Mouse (Mus musculus) cerebellum, adult 9-11 months (tissue): ENCODE results near the gene Wdr54.
"Not testable (repeated sequence)": the region's sequence is repeated elsewhere in the genome, so short reads cannot be mapped to it uniquely, and the experiment has no call there.

Experiments
- DNase-seq: peaks from one replicate; pipeline ENCODE4 v3.0.0; 2022

The Wdr54 gene

DNA sequence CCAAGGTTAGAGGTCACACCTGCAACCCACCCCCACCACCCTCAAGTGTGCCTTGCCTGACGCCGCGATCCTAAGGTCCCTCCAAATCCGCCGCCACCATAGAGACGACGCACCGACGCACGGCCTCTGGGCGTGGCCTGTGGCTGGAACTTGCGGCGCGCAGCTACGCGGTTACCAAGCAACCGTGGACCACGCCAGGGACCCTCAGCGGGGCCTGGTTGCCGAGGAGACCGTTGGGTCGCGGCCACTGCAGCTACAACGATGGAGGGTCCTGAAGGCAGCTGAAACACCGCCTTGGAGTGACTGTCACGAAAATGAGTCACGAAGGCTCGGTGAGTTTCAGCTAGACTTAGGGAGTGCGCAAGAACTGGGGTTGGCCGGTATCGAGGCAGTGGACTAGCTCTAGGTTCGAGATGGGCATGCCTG, at the start of gene Wdr54, which contains the start of gene 1700003E16Rik:
Gene Wdr54, minus strand, starts transcription at position 139 of the 426 bp plus-strand sequence.
Gene 1700003E16Rik, plus strand, starts transcription at position 146 of the 426 bp plus-strand sequence.
- peak; percentile 78 for DNase-seq

DNA sequence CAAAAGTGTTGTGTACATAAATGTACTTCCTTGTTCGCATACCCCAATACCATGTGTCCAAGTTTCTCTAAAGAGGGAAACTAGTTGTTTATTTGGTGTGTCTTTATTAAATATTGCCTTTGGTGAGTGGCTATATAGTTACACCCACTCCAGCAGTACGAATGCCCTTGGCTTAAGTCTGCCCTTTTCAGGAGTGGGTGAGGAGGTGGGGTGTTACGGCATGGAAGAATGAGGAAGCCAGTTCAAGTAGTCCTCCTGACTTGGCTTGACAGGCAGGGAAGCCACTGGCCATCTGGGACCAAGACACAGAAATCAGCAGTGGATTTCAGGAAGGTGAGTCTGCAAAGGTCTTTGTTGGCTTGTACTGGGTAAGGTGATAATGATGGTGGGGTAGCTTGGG, 49.7 kb upstream of the Wdr54 start:
- no peak for DNase-seq

DNA sequence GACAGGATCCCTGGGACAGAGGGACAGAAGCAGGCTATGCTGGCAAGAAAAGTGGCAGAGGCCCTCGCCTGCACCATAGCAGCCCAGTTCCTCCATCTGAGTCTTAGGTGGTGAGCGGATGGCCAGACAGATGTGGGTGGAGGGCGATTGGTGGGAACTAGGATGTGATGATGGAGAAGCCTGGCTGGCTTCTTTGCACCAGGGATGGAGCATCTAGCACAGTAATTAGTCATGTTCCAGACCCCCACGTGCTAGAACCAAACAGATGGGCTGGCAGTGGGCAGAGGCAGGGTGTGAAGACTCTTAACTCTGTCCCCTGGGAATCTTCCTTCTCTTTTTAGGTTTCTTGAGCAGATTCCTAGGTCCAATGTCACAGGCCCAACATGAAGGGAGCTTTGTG, 47.1 kb upstream of the Wdr54 start:
- DNase-seq: no peak

DNA sequence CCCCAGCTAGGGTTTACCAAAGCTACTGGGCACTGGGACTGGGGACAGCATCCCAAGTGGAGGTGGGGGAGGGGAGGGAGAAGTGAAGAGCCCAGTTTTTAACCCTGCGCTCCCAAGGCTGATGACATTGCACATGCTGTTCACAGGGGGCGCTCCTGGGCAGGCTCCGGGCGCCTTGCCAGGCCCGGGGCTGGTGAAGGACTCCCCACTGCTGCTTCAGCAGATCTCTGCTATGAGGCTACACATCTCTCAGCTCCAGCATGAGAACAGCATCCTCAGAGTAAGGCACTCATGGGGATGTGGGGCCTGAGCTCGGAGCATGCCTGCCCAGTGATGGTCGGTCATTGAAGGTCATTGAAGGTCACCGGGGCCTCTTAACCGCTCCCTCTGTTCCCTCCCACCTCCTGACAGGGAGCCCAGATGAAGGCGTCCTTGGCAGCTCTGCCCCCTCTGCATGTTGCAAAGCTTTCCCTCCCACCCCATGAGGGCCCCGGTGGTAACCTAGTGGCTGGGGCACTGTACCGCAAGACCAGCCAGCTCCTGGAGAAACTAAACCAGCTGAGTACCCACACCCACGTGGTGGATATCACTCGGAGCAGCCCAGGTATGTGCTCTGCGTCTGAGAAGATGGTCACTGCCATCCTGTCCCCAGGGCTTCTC, 41.3 kb upstream of the Wdr54 start:
- DNase-seq: peak; percentile 88

DNA sequence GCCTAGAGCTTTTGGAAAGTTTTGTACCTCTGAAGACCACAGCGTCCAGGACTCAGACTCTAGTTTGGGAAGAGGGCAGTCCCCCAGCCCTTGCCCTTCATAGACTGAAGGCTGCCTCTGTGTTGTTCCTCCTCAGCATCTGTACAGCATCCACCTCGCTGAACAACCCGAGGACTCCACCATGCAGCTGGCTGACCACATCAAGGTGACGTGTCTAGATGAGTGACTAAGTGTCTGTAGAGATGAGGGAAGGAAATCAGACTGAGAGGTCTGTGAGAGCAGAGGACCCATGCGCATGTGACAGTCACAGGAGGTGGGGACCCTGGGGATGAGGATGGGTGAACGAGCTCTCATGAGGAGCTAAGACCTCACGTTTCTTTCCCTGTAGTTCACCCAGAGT, 37.4 kb upstream of the Wdr54 start:
- DNase-seq: peak; percentile 10

DNA sequence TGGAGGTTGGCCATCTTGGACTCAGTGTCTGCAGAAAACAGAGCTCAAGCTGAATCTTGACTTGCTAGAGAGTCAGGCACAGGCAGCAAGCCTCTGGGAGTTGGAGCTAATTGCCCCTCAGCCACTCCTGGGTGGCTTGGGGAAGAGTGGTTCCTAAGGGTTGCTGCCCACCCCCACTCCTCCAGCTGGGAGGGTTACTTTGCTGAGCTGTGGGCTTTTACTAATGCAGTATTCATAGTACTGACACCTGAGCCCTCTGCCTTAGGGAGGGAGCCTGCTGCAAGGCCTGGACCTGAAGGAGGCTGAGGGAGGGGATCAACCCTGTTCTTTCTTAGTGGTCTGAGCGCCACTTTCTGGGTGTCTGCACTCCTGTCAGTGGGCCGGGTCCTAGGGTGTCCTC, 30.7 kb upstream of the Wdr54 start:
- peak; percentile 46 for DNase-seq

DNA sequence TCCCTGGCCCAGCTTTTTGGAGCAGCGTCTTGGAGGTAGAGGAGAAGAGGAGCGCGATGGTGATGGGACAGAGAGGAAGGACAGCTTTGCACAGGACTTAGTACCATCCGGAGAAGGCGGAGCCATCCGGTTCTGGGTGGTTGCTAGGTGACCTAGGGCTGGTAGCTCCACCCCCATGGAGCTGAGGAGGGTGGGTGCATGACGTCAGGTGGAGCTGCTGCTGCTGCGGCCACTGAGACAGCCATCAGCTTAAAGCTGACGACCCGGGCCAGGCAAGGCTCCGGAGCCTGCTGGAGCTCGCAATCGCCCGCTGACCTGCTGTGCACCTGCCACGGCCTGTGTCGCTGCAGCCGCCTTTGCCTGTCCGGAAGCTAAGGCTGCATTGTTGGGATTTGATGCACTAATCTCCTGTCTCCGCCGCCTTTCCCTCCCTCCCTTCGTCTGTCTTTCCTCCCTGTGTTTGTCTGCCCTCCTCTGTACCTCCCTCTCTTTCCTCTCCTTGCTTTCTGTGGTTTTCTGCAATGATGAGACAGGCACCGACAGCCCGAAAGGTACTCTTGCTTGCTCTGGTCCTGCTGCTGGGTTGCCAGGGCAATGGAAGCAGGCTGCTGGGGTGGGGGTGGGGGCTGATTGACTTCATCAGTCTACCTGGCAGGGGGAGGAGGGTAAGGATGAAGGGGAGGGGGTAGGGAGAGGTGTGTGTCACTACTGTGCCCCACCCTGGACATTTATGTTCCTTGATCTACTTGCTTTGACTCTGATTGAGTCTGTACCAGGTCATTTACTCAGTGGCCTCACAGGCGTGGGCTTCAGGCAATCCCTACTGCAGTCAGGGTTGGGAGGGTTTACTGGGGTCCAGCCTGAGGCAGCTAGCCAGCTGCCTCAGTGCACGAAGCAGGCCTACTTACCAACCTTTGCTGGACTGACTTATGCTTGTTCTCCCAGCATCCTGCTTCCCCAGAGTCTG, 30.0 kb upstream of the Wdr54 start:
- DNase-seq: peak; percentile 96

DNA sequence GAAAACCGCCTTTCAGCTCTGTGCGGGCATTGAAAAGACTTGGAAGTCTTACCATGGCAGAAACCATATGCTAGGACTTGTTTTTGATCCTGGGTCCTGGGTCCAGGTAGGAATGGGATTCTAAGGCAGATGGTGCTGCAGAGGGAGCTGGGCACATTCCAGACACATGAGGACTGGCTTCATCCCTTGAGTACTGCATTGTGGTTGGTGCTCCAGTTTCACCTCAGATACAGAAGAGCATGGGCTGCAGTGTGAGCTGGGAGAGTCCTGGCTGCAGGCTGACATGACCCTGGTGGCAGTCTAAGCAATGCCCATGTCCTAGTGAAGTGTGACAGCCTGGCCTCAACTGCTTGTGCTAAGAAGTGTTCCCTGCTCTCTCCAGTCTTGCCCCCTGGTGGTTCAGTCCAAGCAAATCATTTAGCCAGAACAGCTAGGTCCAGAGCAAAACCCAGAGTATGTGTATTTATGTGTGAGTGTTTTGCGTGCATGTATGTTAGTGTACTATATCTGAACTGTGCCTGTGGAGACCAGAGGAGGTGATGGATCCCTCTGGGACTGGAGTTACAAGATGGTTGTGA, 28.8 kb upstream of the Wdr54 start:
- DNase-seq: peak; percentile 65

DNA sequence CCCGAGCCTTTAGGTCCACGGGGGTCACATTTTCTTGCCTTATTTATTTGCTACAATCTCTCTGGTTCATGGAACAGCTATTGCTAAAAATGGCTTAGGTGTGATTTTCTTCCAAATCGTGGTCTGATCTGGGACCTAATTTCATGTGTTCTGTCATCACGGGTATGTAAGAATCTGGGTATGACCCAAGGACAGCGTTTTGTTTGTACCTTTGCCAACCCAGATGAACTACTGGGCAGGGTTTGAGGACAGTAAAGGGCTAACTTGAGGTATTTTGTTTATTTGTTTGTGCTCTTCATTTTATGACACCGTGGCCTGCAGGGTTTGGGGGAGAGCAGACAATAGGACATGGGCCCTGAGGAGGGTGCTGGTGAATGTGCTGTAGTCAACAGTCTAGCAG, 24.4 kb upstream of the Wdr54 start:
- DNase-seq: no peak

DNA sequence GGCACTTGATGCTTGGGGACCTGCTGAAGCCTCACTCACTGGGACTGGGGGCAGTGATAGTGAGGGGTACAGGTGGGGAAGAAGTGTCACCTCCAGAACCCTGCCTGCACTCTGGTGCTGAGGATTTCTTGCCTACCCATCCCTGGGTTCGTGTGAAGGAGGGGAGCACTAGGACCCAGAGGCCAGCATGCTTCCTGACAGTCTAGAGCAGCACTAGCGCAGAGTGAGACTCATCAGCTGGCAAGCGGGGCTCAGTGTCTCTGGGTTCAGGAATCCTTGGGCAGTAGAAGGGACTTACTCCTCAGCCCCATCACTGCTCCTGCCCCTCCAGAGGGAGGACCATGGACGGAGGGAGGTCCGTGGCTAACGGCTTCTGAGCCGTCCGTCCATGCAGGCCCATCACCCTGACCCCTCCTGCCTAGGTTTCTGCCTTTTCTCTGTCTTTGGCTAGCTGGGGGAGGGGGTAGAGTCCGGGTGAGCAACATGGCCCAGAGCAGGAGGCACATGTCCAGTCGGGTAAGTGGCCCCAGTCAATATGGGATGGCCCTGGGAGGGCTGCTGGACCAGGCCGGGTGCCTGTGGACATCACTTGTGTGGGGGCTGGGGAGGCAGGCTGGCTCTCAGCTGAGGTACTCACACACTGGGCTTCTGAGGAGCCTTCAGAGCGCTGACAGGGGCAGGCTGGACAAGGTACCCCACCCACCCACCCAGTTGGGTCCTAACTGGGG, 23.4 kb upstream of the Wdr54 start:
- peak; percentile 80 for DNase-seq

DNA sequence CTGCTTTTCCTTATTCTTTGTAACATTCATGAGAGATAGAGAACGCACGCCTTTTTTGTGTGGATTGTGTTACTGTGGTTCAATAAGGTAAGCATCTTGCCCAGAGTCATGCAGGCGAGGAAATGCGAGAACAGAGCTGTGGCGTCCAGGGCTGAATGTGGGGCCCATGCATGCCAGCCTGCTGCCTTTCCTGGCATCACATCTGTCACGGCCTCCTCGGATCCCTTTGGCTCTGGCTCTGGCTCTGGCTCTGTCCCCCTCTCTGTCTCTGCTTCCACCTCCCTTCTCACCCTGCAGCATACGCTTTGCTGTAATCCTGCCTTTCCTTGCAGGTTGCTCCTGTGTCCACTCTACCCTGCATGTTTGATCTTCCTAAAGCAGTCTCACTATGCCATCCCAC, 19.8 kb upstream of the Wdr54 start:
- no peak for DNase-seq

DNA sequence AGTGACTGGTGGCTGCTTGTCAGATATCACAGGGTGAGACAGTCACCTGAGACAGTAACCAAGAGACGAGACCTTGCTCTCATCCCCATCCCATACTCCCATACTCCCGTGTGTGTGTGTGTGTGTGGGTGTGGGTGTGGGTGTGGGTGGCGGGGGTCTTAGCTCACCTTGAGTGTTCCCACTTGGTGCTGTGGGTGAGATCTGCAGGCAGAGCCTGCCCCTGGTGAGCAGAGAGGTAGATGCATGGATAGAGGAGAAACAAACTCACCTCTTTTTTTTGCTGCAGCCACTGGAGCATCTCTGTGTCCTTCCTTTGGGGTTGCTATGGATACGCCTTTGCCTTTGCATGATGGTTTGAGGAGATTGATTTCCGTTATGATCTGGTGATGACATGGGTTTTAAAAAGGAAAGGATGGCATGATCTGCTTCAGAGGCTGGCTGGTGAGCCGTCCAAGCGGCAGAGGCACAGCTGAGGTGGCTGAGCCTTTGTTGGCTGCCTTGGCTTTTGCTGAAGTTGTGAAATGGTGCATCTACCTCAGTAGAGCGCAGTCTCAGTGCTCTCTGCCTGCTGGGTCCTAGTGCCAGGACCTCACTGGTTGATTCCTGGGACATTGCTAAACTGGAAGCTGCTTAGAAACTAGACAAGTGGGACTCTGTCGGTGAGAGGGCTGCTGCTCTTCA, 16.2 kb upstream of the Wdr54 start:
- DNase-seq: peak; percentile 73

DNA sequence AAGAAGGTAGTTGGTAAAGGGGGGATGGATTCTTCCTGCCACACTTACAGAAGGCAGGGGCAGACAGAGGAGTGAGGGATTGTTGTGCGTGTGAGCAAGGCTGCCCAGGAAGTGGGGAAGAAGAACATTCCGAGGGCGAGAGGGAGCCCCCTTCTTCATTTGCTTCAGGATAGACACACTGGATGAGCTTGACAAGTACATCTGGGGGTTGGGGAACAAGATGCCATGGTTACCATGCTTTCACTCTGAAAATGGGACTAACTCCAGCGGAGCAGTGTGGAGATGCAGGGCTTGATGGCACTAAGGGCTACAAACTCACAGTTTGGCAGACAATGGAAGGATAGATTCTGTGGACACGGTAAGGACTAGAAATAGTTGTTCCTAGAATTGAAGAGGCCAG, 14.9 kb upstream of the Wdr54 start:
- no peak for DNase-seq

DNA sequence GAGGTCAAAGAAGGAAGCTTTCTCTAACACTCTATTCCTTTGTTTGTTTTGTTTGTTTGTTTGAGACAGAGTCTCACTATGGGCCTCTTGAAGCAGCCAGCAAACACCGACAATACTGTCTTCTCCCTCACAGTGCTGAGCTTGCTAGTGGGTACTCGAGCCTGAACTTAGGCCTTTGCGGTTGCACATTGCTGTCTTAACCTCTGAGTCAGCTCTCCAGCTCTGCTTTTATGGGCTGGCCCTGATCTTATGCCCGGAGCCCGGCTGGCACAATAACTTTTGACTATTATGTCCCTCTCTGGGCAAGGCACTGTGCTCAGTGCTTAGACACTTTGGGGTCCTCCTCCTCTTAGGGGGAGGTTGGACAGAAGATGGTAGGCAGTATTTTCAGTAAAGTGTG, 13.7 kb upstream of the Wdr54 start:
- no peak for DNase-seq

DNA sequence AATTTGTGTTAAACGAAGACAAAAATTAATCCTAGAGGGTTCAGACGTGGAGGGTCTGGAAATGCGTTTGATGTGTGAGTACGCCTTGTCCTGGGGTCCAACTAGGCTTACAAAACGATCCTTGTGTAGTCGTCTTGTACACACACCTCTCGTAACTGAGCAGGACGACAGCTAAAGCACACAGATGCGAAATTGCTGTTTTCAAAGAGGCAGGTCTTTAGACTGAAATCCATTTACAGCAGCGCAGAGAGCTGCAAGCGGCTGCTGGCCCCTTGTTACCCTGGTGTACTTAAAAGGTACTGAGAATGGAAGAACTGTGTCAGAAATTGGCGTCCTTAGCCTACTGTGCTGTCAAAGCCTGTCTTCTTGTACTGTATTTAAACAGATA, 10.0 kb upstream of the Wdr54 start:
- DNase-seq: no peak

DNA sequence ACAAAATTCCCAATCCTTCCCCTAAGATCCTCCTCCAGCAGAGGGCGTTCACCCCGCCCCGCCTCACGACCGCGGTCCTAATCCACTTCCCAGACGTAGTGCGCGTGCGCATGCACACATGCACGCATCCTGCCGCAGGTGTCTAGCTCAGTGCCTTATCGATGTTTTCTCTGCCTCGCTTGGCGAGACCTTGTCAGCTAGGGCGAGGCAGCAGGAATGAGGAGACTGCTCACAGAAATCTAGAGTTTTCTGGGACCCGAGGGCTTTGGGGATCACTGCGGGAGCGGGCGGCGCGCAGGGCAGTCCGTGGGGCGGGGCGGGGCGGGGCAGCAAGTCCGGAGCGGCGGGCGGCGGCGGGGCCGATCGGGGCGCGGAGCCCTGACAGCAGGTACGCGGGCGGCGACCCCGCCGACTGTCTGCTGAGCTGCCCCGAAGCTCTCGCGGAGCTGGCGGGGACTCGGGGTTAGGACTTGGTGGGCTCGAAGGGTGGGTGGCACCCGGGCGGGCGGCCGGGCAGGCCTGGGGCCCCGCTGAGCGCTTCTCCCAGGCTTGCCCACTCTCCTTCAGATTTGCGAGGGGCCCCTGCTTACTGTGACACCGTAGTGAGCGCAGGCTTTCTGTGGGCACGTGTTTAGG, 9.5 kb upstream of the Wdr54 start, which contains the start of gene Dctn1:
Gene Dctn1, plus strand, starts transcription at position 314 of the 636 bp plus-strand sequence.
- DNase-seq: peak; percentile 95

DNA sequence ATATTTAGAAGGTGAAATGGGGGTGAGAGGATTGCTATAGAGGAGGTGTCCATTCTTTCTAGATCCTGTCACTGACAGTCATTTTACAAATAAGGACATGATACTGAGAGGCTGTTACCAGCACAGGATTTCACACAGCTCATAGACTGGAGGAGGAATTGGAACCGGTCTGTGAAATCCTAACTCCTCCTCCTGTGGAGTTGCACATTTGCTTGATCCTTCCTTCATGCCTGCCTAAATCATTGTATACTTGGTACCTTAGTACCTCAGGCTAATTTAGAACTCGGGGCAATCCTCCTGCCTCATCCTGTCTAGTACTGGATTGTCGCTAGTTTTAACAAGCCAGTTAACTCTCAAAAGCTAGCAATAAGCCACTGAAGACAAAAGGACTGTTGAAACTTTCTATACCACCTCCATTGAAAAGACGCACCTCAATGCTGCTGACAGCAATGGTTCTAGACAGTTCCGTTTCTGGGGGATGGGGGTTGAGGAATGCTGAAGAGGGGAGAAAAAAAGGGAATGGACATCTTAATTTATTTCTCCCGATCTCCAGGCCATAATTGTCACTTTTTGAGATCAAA, 8.9 kb upstream of the Wdr54 start:
- no peak for DNase-seq

DNA sequence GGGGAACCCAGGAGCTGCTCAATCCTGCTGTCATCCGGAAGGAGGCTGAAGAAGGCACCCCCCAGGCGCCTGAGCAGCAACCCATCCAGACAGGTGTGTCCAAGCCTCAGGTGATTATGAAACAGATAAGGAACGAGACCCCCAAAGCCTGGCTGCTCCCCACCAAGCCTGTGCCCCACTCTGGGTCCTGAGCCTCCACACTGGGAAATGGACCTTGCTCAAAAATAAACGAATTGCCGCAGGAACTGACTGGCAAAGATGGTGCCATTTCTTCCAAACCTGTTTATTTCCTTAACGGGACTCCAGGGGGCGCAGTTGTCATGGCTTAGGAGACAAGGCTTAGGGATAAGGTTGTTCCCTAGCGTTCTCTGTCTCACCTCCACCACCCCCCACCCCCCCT, 6.5 kb upstream of the Wdr54 start:
- peak; percentile 84 for DNase-seq

DNA sequence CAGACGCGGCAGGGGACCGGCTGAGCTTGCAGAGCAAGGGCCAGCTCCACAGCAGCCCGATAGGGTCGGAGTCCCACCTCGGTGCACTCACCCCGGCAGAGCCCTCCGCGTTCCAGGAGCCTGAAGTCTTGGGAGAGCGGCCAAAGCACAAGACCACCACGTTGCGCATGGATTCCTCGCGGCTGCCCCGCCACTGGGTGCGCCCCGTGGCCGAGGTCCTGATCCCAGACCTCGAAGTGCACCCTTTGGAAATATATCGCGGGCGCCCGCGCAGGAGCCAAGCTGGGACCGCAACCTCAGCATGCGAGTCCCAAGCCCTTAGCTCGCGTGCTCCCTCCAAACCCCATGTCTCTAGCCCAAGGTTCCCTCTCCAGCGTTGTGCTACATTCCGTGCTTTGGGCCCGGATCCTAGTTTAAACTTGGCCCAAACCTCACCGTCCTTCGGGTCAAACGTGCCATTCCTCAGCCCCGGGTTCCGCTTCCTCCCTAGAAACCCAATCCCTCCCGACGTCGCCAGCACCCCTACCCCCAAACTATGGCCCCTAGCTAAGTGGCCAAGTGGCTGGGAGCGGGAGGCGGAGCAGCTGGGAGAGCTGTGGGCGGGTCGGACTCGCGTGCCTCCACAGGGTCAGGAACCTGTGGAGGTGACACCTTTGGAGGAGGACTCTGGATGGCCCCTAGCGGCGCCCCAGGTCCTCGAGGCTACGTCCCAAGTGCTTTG, 5.9 kb upstream of the Wdr54 start:
- peak; percentile 74 for DNase-seq

DNA sequence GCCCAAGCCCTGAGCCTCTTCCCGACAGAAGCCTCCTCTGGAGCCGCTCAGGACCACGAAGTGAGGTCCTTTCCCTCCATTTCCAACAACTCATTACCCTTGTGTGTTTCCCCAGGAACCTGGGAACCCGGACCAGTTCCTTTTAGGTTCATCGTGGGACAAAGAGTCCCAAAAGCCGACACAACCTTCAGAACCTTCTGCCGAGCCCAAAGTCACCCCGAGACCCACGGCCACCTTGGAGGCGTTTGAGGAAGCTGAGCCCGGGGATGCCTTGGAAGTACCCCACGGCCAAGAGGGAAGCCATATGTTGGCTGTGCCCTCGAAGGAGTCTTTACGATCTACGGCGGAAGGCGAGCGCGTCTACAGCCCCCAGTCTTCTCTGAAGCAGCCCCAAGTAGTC, 5.2 kb upstream of the Wdr54 start:
- no peak for DNase-seq

DNA sequence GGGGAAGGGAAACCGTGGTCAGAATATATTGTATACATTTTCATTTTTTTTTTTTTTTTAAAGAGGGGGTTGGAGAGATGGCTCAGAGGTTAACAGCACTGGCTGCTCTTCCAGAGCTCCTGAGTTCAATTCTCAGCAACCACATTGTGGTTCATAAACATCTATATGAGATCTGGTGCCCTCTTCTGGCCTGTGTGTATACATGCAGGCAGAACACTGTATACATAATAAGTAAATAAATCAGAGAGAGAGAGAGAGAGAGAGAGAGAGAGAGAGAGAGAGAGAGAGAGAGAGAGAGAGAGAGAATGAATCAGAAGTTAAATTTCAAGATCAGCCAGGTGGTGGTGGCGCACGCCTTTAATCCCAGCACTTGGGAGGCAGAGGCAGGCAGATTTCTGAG, 3.3 kb upstream of the Wdr54 start:
- DNase-seq: not testable (repeated sequence)
